Mouse (Mus musculus) hindbrain, embryonic 13.5 days (tissue): ENCODE data around the gene Aldh16a1. TPM values are rescaled to one million over a fixed set of nuclear protein-coding genes. Genes with fewer than 3 reads are reported as not detected.
A peak's percentile ranks its signal among the peaks of the same experiment; 100 is the strongest.

Source experiments
- ATAC-seq: fragments of 200-750 bp; cut with Nextera tagmentation; 2 replicates; pipeline ENCODE4 v1.8.0; 2017; ENCODE audit warnings: moderate TSS enrichment; ENCODE audit not compliant: low FRiP score
- H3K27ac ChIP-seq: fragments of 300-500 bp; sonication (generic); 2 replicates; pipeline ENCODE4 v1.5.1; 2015; ENCODE audit warnings: inconsistent platforms, mild to moderate bottlenecking, moderate library complexity
- H3K27me3 ChIP-seq: fragments of 300-500 bp; sonication (generic); 2 replicates; pipeline ENCODE4 v1.6.1; 2015; ENCODE audit warnings: mild to moderate bottlenecking, inconsistent platforms
- H3K36me3 ChIP-seq: fragments of 300-500 bp; sonication (generic); 2 replicates; pipeline ENCODE4 v1.6.1; 2015; ENCODE audit warnings: mild to moderate bottlenecking, inconsistent platforms
- H3K4me1 ChIP-seq: fragments of 300-500 bp; sonication (generic); replicated peaks from 2 replicates; pipeline ENCODE4 v1.6.1; 2015; ENCODE audit warnings: inconsistent platforms
- H3K4me2 ChIP-seq: fragments of 300-500 bp; sonication (generic); 2 replicates; pipeline ENCODE4 v1.6.1; 2015; ENCODE audit warnings: inconsistent platforms, mild to moderate bottlenecking, moderate library complexity
- H3K4me3 ChIP-seq: fragments of 300-500 bp; sonication (generic); 2 replicates; pipeline ENCODE4 v1.5.1; 2015; ENCODE audit warnings: mild to moderate bottlenecking, inconsistent platforms
- H3K9ac ChIP-seq: fragments of 300-500 bp; sonication (generic); 2 replicates; pipeline ENCODE4 v1.6.1; 2015; ENCODE audit warnings: mild to moderate bottlenecking, inconsistent platforms
- H3K9me3 ChIP-seq: fragments of 300-500 bp; sonication (generic); 2 replicates; pipeline ENCODE4 v1.6.1; 2016; ENCODE audit warnings: inconsistent platforms
- WGBS: fragments of 180-500 bp; shearing (Covaris S2); methylation state at CpG from one replicate; pipeline ENCODE4 v1.1.7; 2015; 5-methylcytosine and 5-hydroxymethylcytosine counted together
- polyA plus RNA-seq: library from polyadenylated mRNA; unstranded; fragments of >200 nt; fragmentation: Nextera tagmentation; extraction: Ambion mirVana; gene quantifications from 2 replicates; pipeline ENCODE4 v1.2.1, GENCODE M21; 2015

Aldh16a1 gene
- polyA plus RNA-seq, 1 experiment from 2014 or later: 24.5 TPM

DNA sequence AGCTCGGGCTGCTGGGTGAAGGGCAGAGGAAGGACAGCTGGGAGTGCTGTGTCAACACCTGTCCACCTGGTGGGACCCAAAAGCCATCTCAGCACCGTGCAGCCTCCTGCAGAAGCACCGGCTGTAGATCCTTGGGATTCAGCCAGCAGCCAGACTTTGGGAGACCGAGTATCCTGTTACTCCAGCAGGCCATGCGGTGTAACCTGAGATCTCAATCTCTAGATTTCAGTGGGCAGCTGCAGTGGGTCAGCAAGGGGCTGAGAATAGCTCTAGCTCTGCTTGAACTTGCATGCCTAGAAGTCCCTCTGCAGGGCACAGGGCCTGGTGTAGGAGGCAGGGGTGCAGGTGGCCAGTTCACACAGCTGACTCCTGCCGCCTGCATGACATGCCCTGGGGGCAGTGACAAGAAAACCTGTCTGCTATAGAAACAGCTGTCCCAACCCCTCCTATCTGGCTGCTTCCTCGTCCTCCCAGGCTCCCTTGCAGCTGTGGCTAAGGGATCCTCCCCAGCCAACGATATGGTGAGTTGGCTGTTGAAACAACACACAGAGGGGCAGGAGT lies 37.5 kb upstream of the Aldh16a1 start:
- Histone ChIP-seq H3K9me3 (no peaks in the 10 kb centered on the region), H3K36me3 (no peaks in the 10 kb centered on the region), H3K4me1 (peaks cover 6% of the 10 kb centered on the region; the same call in 1 of the 2 replicates), H3K27me3 (peaks cover 54% of the 10 kb centered on the region), H3K9ac (0 out of 2 replicates have a peak overlapping the region, but pooled peaks have one; percentile 49), H3K4me2 (no peak overlapping the region), H3K27ac (peak overlapping the region; percentile 44), H3K4me3 (no peak overlapping the region)
- WGBS: 27% methylated on average over 8 of the region's 8 CpGs
- ATAC-seq: no peak

GRCm38 (mm10) chr7:45191161-45191560 lies 36.8 kb upstream of the Aldh16a1 start:
- 76% methylated on average over 2 of the region's 2 CpGs for WGBS
- no peak overlapping the region for H3K4me2 ChIP-seq
- no peaks in the 10 kb centered on the region for H3K36me3 ChIP-seq
- H3K4me3 ChIP-seq: no peak overlapping the region
- H3K9ac ChIP-seq: no peak overlapping the region
- H3K27me3 ChIP-seq: peaks cover 61% of the 10 kb centered on the region
- no peak overlapping the region for H3K27ac ChIP-seq
- ATAC-seq: no peak
- peaks cover 6% of the 10 kb centered on the region; the same call in 1 of the 2 replicates for H3K4me1 ChIP-seq
- H3K9me3 ChIP-seq: no peaks in the 10 kb centered on the region

DNA sequence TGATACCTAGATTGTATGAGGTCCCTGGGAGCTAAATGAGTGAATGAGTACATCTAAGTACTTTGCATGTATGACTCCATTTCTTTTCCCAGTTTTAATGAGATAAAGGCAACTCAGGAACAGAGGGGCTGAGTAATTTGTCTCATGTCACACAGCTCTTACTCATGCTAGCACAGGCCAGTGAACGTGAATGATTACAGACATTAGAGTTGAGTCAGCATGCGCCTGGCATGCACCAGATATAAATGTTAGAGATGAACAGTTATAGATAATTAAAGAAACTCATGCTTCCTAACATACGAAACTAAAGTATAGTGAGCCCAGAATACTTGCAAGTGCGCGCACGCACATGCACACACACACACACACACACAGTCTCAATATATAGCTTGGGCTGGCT lies 35.8 kb upstream of the Aldh16a1 start:
- H3K27me3 ChIP-seq: peaks cover 66% of the 10 kb centered on the region
- no peak for ATAC-seq
- H3K27ac ChIP-seq: no peak overlapping the region
- H3K9ac ChIP-seq: no peak overlapping the region
- no peaks in the 10 kb centered on the region for H3K9me3 ChIP-seq
- H3K4me2 ChIP-seq: no peak overlapping the region
- peaks cover 10% of the 10 kb centered on the region for H3K4me1 ChIP-seq
- H3K4me3 ChIP-seq: no peak overlapping the region
- no peaks in the 10 kb centered on the region for H3K36me3 ChIP-seq
- WGBS: 91% methylated on average over 6 of the region's 6 CpGs

DNA sequence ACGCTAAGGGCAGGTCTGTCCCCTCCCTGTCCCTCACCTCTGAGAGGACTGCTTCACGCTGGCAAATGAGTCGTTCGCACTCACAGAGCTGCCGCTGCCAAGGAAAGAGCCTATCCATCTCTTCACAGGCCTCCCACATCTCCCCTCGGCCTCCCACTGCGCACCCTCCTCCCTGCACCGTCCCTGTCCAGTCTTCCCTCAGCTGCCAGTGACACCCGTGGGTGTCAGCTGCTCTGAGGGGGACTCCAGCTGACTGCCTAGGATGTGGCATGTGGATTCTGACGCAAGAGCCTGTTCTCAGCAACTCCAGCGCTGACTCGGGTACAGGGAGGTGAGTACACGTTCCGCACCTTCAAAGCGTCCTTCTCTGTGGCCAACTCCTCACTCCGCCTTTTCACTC lies 35.2 kb upstream of the Aldh16a1 start:
- H3K9me3 ChIP-seq: no peaks in the 10 kb centered on the region
- WGBS: 59% methylated on average over 16 of the region's 16 CpGs
- no peak overlapping the region; the same call in 1 of the 2 replicates for H3K9ac ChIP-seq

DNA sequence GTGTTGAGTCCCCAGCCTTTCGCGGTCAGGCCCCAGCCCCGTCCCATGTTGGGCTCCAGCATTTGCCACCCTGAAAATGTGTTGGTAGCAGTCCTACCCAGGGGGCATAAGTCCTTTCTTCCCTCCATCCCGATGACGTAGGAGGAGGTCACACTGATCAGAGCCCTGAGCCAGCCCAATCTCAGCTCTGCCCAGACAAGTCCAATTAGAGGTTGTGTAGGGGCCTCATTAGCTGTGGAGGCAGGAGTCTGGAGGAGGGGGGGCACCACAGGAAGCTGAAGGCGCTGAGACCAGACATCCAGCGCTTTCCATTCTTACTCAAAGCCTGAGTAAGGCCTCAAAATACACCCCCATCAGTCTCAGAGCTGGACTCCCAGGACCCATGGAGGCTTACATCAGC lies 31.5 kb upstream of the Aldh16a1 start:
- H3K4me3 ChIP-seq: no peak overlapping the region

More for the DNA sequence above, 35.2 kb upstream of the Aldh16a1 start:
- ATAC-seq: no peak
- Histone ChIP-seq H3K4me3 (no peak overlapping the region), H3K4me1 (peaks cover 16% of the 10 kb centered on the region), H3K27ac (no peak overlapping the region), H3K36me3 (no peaks in the 10 kb centered on the region), H3K4me2 (no peak overlapping the region), H3K27me3 (peaks cover 68% of the 10 kb centered on the region)

GRCm38 (mm10) chr7:45183672-45184071 lies 29.3 kb upstream of the Aldh16a1 start:
- Histone ChIP-seq H3K4me2 (no peak overlapping the region), H3K9ac (no peak overlapping the region; the same call in 1 of the 2 replicates), H3K36me3 (no peaks in the 10 kb centered on the region), H3K4me1 (peaks cover 29% of the 10 kb centered on the region), H3K27ac (no peak overlapping the region), H3K9me3 (no peaks in the 10 kb centered on the region), H3K27me3 (peaks cover 97% of the 10 kb centered on the region), H3K4me3 (no peak overlapping the region)
- WGBS: 74% methylated on average over 7 of the region's 7 CpGs
- ATAC-seq: no peak

More for the DNA sequence above, 31.5 kb upstream of the Aldh16a1 start:
- Histone ChIP-seq H3K27me3 (peaks cover 95% of the 10 kb centered on the region), H3K4me2 (no peak overlapping the region), H3K36me3 (no peaks in the 10 kb centered on the region), H3K27ac (no peak overlapping the region), H3K9ac (no peak overlapping the region), H3K4me1 (peaks cover 28% of the 10 kb centered on the region), H3K9me3 (no peaks in the 10 kb centered on the region)
- WGBS: 72% methylated on average over 7 of the region's 7 CpGs
- ATAC-seq: no peak

GRCm38 (mm10) chr7:45182606-45183005 lies 28.2 kb upstream of the Aldh16a1 start:
- no peaks in the 10 kb centered on the region for H3K9me3 ChIP-seq
- WGBS: 24% methylated on average over 11 of the region's 11 CpGs
- peak overlapping the region; percentile 49; the same call in 1 of the 2 replicates for H3K9ac ChIP-seq
- H3K27me3 ChIP-seq: peaks cover 97% of the 10 kb centered on the region
- ATAC-seq: no peak
- peak overlapping the region; percentile 56 for H3K4me2 ChIP-seq
- H3K4me3 ChIP-seq: peak overlapping the region; percentile 32
- H3K36me3 ChIP-seq: no peaks in the 10 kb centered on the region
- peaks cover 29% of the 10 kb centered on the region for H3K4me1 ChIP-seq
- H3K27ac ChIP-seq: no peak overlapping the region

- peaks cover 29% of the 10 kb centered on the region for H3K4me1 ChIP-seq
- H3K9me3 ChIP-seq: no peaks in the 10 kb centered on the region
- peak overlapping the region; percentile 32 for H3K4me3 ChIP-seq
- H3K27me3 ChIP-seq: peaks cover 100% of the 10 kb centered on the region
- H3K4me2 ChIP-seq: peak overlapping the region; percentile 56
- no peaks in the 10 kb centered on the region for H3K36me3 ChIP-seq
- peak; percentile 84 for ATAC-seq
- under 1% methylated on average over 34 of the region's 34 CpGs for WGBS
- H3K27ac ChIP-seq: no peak overlapping the region
- peak overlapping the region; percentile 49; the same call in 1 of the 2 replicates for H3K9ac ChIP-seq
Observed at GRCm38 (mm10) chr7:45182199-45182601, 27.8 kb upstream of the Aldh16a1 start.

GRCm38 (mm10) chr7:45181540-45181939 lies 27.2 kb upstream of the Aldh16a1 start:
- Histone ChIP-seq H3K4me2 (peak overlapping the region; percentile 56), H3K27me3 (peaks cover 100% of the 10 kb centered on the region), H3K36me3 (no peaks in the 10 kb centered on the region), H3K4me3 (peak overlapping the region; percentile 32), H3K4me1 (peaks cover 29% of the 10 kb centered on the region), H3K9me3 (no peaks in the 10 kb centered on the region), H3K9ac (peak overlapping the region; percentile 46), H3K27ac (no peak overlapping the region)
- ATAC-seq: no peak
- 3% methylated on average over 22 of the region's 35 CpGs for WGBS

GRCm38 (mm10) chr7:45180896-45181477 lies 26.6 kb upstream of the Aldh16a1 start, which contains the start of gene Pth2:
Pth2 (plus strand) TSS chr7:45180995.
- Histone ChIP-seq H3K9me3 (no peaks in the 10 kb centered on the region), H3K27ac (no peak within 1 kb of the TSS), H3K4me1 (peaks cover 35% of the 10 kb centered on the region), H3K9ac (peak within 1 kb of the TSS; percentile 46), H3K4me2 (peak within 1 kb of the TSS; percentile 56), H3K27me3 (peaks cover 100% of the 10 kb centered on the region), H3K36me3 (no peaks in the 10 kb centered on the region), H3K4me3 (peak within 1 kb of the TSS; percentile 32)
- WGBS: 22% methylated on average over 20 of the region's 20 CpGs
- ATAC-seq: no peak

- ATAC-seq: no peak
- Histone ChIP-seq H3K27ac (no peak within 1 kb of the TSS), H3K36me3 (no peaks in the 10 kb centered on the region), H3K4me2 (no peak within 1 kb of the TSS), H3K9ac (no peak within 1 kb of the TSS), H3K27me3 (peaks cover 100% of the 10 kb centered on the region), H3K4me3 (no peak within 1 kb of the TSS), H3K4me1 (peaks cover 34% of the 10 kb centered on the region), H3K9me3 (no peaks in the 10 kb centered on the region)
- 26% methylated on average over 7 of the region's 7 CpGs for WGBS
Observed at GRCm38 (mm10) chr7:45179469-45179868, 25.1 kb upstream of the Aldh16a1 start, which contains the start of gene Gfy. Gfy (minus strand) TSS chr7:45179569.

- no peak overlapping the region for H3K9ac ChIP-seq
- H3K9me3 ChIP-seq: no peaks in the 10 kb centered on the region
- H3K27ac ChIP-seq: no peak overlapping the region
- no peak overlapping the region for H3K4me2 ChIP-seq
- 23% methylated on average over 7 of the region's 7 CpGs for WGBS
- H3K4me1 ChIP-seq: peaks cover 35% of the 10 kb centered on the region
- no peaks in the 10 kb centered on the region for H3K36me3 ChIP-seq
- H3K4me3 ChIP-seq: no peak overlapping the region
- no peak for ATAC-seq
- peaks cover 98% of the 10 kb centered on the region for H3K27me3 ChIP-seq
Observed at GRCm38 (mm10) chr7:45178550-45178949, 24.2 kb upstream of the Aldh16a1 start.
